Mouse (Mus musculus) embryonic stem cell, embryonic (primary cell): ENCODE results near the gene Dgkq.

Experiments used
- CTCF ChIA-PET, 4 experiments: fragments of 300-600 bp in 2 of 4; fragments of 350-600 bp in 2 of 4; sonication (Branson Sonifier 250); formaldehyde crosslinking; loops; one replicate each; lab custom pipeline; 2022; ENCODE audit warnings: inconsistent platforms in 2 of 4; lab: Charles Lee
- POLR2A ChIA-PET, 4 experiments: fragments of 300-600 bp in 2 of 4; fragments of 350-600 bp in 2 of 4; sonication (Branson Sonifier 250); formaldehyde crosslinking; loops; one replicate each; lab custom pipeline; 2022; ENCODE audit warnings: antibody characterized with exemption in 4 of 4, inconsistent platforms in 1 of 4; lab: Charles Lee

The Dgkq gene

GRCm38 (mm10) chr5:108668977-108669936 lies at the start of gene Dgkq:
Gene Dgkq, minus strand, starts transcription at chr5:108669672.
- CTCF ChIA-PET: interaction anchor here (0.5 to 5.5 kb wide), 33 partner anchors 9 to 764 kb away, joined by 3 to 57 read pairs (median 4); partner anchors contain the start of genes Fgfrl1 (in 3 of the 4), Idua (in 3 of the 4), Atp5k (in 1 of the 4) and Gak (in 1 of the 4)
- POLR2A ChIA-PET: interaction anchor here in 3 of 4 experiments (0.6 to 6.0 kb wide), 45 partner anchors 8 to 1258 kb away, joined by 3 to 73 read pairs (median 4); partner anchors contain the start of genes Idua (in 3 of the 3), Fgfrl1 (in 2 of the 3), Gak (in 2 of the 3) and Pigg (in 2 of the 3)

GRCm38 (mm10) chr5:108718051-108718450 lies 48.6 kb upstream of the Dgkq start:
- ChIA-PET CTCF (interaction anchor here in 2 of 4 experiments (0.6 to 1.0 kb wide), 2 partner anchors 9 to 857 kb away, joined by 3 to 5 read pairs; no protein-coding TSS in a partner anchor), POLR2A (interaction anchor here in 1 of 4 experiments (1.0 kb wide), 1 partner anchor 9 kb away, joined by 3 read pairs; no protein-coding TSS in a partner anchor)

GRCm38 (mm10) chr5:108715974-108716373 lies 46.5 kb upstream of the Dgkq start:
- CTCF ChIA-PET: interaction anchor here in 2 of 4 experiments (1.5 to 1.7 kb wide), 2 partner anchors 11 kb away, joined by 4 read pairs; no protein-coding TSS in a partner anchor

GRCm38 (mm10) chr5:108714149-108714548 lies 44.7 kb upstream of the Dgkq start:
- ChIA-PET CTCF (interaction anchor here in 2 of 4 experiments (1.3 to 1.7 kb wide), 2 partner anchors 13 kb away, joined by 3 to 5 read pairs; no protein-coding TSS in a partner anchor), POLR2A (no interaction called here)

More at GRCm38 (mm10) chr5:108715974-108716373, 46.5 kb upstream of the Dgkq start:
- POLR2A ChIA-PET: interaction anchor here in 1 of 4 experiments (1.3 to 1.4 kb wide), 2 partner anchors 16 to 56 kb away, joined by 3 read pairs; partner anchors contain the start of gene Idua

- POLR2A ChIA-PET: no interaction called here
- CTCF ChIA-PET: interaction anchor here in 2 of 4 experiments (1.3 to 1.7 kb wide), 2 partner anchors 13 kb away, joined by 3 to 5 read pairs; no protein-coding TSS in a partner anchor
Observed at GRCm38 (mm10) chr5:108713691-108714090, 44.2 kb upstream of the Dgkq start.

GRCm38 (mm10) chr5:108713096-108713495 lies 43.6 kb upstream of the Dgkq start:
- ChIA-PET CTCF (no interaction called here), POLR2A (no interaction called here)

GRCm38 (mm10) chr5:108711968-108712367 lies 42.5 kb upstream of the Dgkq start:
- ChIA-PET POLR2A (interaction anchor here in 1 of 4 experiments (0.6 kb wide), 1 partner anchor 919 kb away, joined by 3 read pairs; no protein-coding TSS in a partner anchor), CTCF (no interaction called here)

GRCm38 (mm10) chr5:108708981-108709731 lies 39.7 kb upstream of the Dgkq start:
- POLR2A ChIA-PET: interaction anchor here in 3 of 4 experiments (0.6 to 2.0 kb wide), 8 partner anchors 8 to 338 kb away, joined by 3 to 7 read pairs (median 3); no protein-coding TSS in a partner anchor

GRCm38 (mm10) chr5:108708419-108708818 lies 38.9 kb upstream of the Dgkq start:
- POLR2A ChIA-PET: interaction anchor here in 2 of 4 experiments (1.1 to 2.0 kb wide), 4 partner anchors 9 to 338 kb away, joined by 3 to 7 read pairs (median 4); no protein-coding TSS in a partner anchor
- CTCF ChIA-PET: interaction anchor here in 3 of 4 experiments (0.5 to 1.7 kb wide), 4 partner anchors 19 to 65 kb away, joined by 3 to 7 read pairs (median 4); no protein-coding TSS in a partner anchor

More at GRCm38 (mm10) chr5:108708981-108709731, 39.7 kb upstream of the Dgkq start:
- CTCF ChIA-PET: interaction anchor here in 2 of 4 experiments (0.6 to 1.7 kb wide), 2 partner anchors 18 to 1001 kb away, joined by 7 read pairs; no protein-coding TSS in a partner anchor

GRCm38 (mm10) chr5:108707758-108708157 lies 38.3 kb upstream of the Dgkq start:
- ChIA-PET POLR2A (interaction anchor here in 2 of 4 experiments (1.1 to 2.0 kb wide), 4 partner anchors 8 to 28 kb away, joined by 3 to 7 read pairs (median 4); no protein-coding TSS in a partner anchor), CTCF (interaction anchor here in 3 of 4 experiments (0.5 to 1.2 kb wide), 5 partner anchors 12 to 673 kb away, joined by 3 to 4 read pairs (median 3); no protein-coding TSS in a partner anchor)

- POLR2A ChIA-PET: interaction anchor here in 3 of 4 experiments (0.6 to 2.2 kb wide), 7 partner anchors 9 to 73 kb away, joined by 3 to 7 read pairs (median 5); partner anchors contain the start of gene Dgkq (in 1 of the 3)
- CTCF ChIA-PET: interaction anchor here in 2 of 4 experiments (0.6 to 1.2 kb wide), 4 partner anchors 10 to 613 kb away, joined by 3 to 5 read pairs (median 4); no protein-coding TSS in a partner anchor
Observed at GRCm38 (mm10) chr5:108703754-108704626, 34.5 kb upstream of the Dgkq start.

GRCm38 (mm10) chr5:108701341-108702021 lies 32.0 kb upstream of the Dgkq start:
- ChIA-PET CTCF (interaction anchor here in 1 of 4 experiments (0.5 to 1.2 kb wide), 2 partner anchors 18 to 22 kb away, joined by 3 to 5 read pairs; no protein-coding TSS in a partner anchor), POLR2A (interaction anchor here in 2 of 4 experiments (0.7 to 1.5 kb wide), 4 partner anchors 18 to 50 kb away, joined by 3 to 4 read pairs (median 3); no protein-coding TSS in a partner anchor)

- ChIA-PET POLR2A (interaction anchor here in 2 of 4 experiments (0.9 to 3.4 kb wide), 10 partner anchors 9 to 672 kb away, joined by 3 to 14 read pairs (median 3); partner anchors contain the start of gene Dgkq (in 2 of the 2)), CTCF (interaction anchor here in 2 of 4 experiments (0.6 to 1.2 kb wide), 3 partner anchors 19 to 50 kb away, joined by 3 to 5 read pairs (median 3); no protein-coding TSS in a partner anchor)
Observed at GRCm38 (mm10) chr5:108700346-108700745, 30.9 kb upstream of the Dgkq start.

GRCm38 (mm10) chr5:108697341-108697753 lies 27.9 kb upstream of the Dgkq start:
- CTCF ChIA-PET: no interaction called here
- POLR2A ChIA-PET: interaction anchor here in 2 of 4 experiments (1.4 to 3.4 kb wide), 2 partner anchors 28 kb away, joined by 4 to 14 read pairs; partner anchors contain the start of gene Dgkq (in 2 of the 2)

- ChIA-PET POLR2A (interaction anchor here in 3 of 4 experiments (0.5 to 1.0 kb wide), 5 partner anchors 69 to 644 kb away, joined by 3 to 6 read pairs (median 3); partner anchors contain the start of gene Pcgf3 (in 1 of the 3)), CTCF (interaction anchor here in 2 of 4 experiments (0.6 to 2.0 kb wide), 3 partner anchors 17 to 463 kb away, joined by 3 to 4 read pairs (median 4); partner anchors contain the start of gene Dgkq (in 1 of the 2))
Observed at GRCm38 (mm10) chr5:108696542-108696941, 27.1 kb upstream of the Dgkq start.
